Mouse (Mus musculus) erythroblast, embryonic 14.5 days (primary cell): ENCODE measurements around the gene C1qtnf9. TPM values are rescaled to one million over a fixed set of nuclear protein-coding genes. Genes with fewer than 3 reads are reported as not detected.

Experiments used
- H3K27me3 ChIP-seq: 2 replicates; pipeline ENCODE4 v1.6.1; 2012; ENCODE audit warnings: inconsistent platforms; ENCODE audit not compliant: control insufficient read depth
- H3K36me3 ChIP-seq: 2 replicates; pipeline ENCODE4 v1.6.1; 2012; ENCODE audit warnings: mild to moderate bottlenecking, inconsistent platforms; ENCODE audit not compliant: control insufficient read depth
- H3K4me1 ChIP-seq: 2 replicates; pipeline ENCODE4 v1.6.1; 2012; ENCODE audit warnings: inconsistent platforms; ENCODE audit not compliant: control insufficient read depth
- H3K4me3 ChIP-seq: replicated peaks from 2 replicates; pipeline ENCODE3; 2012; ENCODE audit warnings: moderate library complexity, mild to moderate bottlenecking, inconsistent platforms
- H3K9me3 ChIP-seq: 2 replicates; pipeline ENCODE4 v1.6.1; 2012; ENCODE audit warnings: low read length, inconsistent platforms, mixed read lengths; ENCODE audit not compliant: control insufficient read depth
- GATA1 ChIP-seq: IDR thresholded peaks from 2 replicates; pipeline ENCODE4 v1.6.1; 2012; ENCODE audit warnings: low read length, inconsistent platforms, mixed read lengths
- TAL1 ChIP-seq: IDR thresholded peaks from 3 replicates; pipeline ENCODE4 v1.6.1; 2012; ENCODE audit warnings: low read length, inconsistent platforms, mixed read lengths
- polyA plus RNA-seq: library from polyadenylated mRNA; stranded (reverse); fragments of >175 nt; gene quantifications from 2 replicates; pipeline ENCODE4 v1.2.3, GENCODE M21; 2012

C1qtnf9 gene
- polyA plus RNA-seq, 1 experiment, result 0.14 TPM

DNA sequence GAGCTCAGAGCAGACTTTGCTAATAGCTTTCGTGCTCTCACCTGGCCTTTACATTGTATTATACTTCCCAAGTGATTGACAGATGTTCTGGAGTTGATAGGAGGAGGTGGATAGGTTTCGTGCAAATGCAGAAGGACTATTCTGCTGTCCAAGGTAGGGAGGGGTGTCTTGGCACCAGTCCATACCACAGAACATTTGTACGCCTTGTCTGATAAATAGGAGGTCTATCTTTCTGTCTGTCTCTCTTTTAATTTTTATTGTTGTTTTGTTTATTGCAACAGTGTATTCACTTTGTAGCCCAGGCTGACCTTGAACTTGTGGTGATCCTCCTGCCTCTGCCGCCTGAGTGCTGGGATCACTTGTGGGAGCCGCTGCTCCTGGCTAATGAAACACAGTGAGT, 29.7 kb downstream of the C1qtnf9 start:
- TF ChIP-seq GATA1 (no peak), TAL1 (no peak)
- H3K36me3 ChIP-seq, result peaks cover 31% of the 10 kb centered on the region
- no peaks in the 10 kb centered on the region for H3K9me3 ChIP-seq

DNA sequence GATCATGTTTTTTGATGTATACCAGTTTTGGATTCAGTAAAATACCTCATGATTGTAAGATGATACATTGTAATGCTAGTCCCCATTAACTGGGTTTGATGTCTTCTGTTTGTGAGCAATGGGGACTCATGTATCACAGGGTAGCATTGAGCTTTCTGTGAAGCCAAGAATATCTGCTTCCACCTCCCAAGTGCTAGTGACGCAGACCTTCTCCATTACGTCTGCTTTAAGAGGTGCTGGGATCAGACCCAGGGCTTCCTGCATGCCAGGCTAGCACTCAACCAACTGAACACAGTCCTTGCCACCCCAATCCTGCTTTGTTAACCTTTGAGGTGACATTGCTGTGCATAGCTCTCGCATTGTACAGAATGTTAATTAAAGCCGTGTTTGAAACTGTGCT, 30.8 kb downstream of the C1qtnf9 start:
- H3K9me3 ChIP-seq, result no peaks in the 10 kb centered on the region

More for the DNA sequence above, 29.7 kb downstream of the C1qtnf9 start:
- no peaks in the 10 kb centered on the region for H3K4me1 ChIP-seq
- H3K27me3 ChIP-seq, result no peaks in the 10 kb centered on the region
- no peak overlapping the region for H3K4me3 ChIP-seq

GRCm38 (mm10) chr14:60799762-60800728, 32.1 kb downstream of the C1qtnf9 start:
- TF ChIP-seq GATA1, result no peak
- no peak for TF ChIP-seq TAL1
- peaks cover 44% of the 10 kb centered on the region for H3K36me3 ChIP-seq

More for the DNA sequence above, 30.8 kb downstream of the C1qtnf9 start:
- Histone ChIP-seq H3K27me3 (no peaks in the 10 kb centered on the region), H3K36me3 (peaks cover 36% of the 10 kb centered on the region), H3K4me1 (no peaks in the 10 kb centered on the region), H3K4me3 (no peak overlapping the region)
- TF ChIP-seq TAL1 (no peak), GATA1 (no peak)

GRCm38 (mm10) chr14:60802026-60802425, 34.1 kb downstream of the C1qtnf9 start:
- Histone ChIP-seq H3K9me3 (no peaks in the 10 kb centered on the region), H3K4me1 (no peaks in the 10 kb centered on the region)

More at GRCm38 (mm10) chr14:60799762-60800728, 32.1 kb downstream of the C1qtnf9 start:
- H3K4me3 ChIP-seq, result no peak overlapping the region
- H3K4me1 ChIP-seq, result no peaks in the 10 kb centered on the region
- no peaks in the 10 kb centered on the region for H3K27me3 ChIP-seq
- H3K9me3 ChIP-seq, result no peaks in the 10 kb centered on the region

DNA sequence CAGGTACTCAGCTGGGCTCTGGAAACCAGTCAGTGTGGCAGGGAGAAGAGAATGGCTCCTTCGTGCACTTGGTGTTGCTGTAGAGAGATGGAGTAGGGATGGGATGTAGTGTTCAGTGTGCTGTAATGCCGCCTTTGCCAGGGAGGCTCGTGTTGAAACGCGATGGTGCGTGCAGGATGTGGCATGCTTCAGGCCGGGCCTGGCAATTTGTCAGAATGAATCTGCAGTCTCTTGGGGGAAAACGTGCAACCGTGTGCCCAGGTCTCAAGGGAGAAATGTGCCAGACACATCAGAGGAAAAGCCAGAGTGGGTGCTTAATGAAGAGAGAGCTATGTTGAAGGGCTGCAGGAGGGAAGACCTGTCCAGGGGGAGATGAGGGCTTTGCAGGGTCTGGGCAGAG, 37.0 kb downstream of the C1qtnf9 start:
- Histone ChIP-seq H3K9me3 (no peaks in the 10 kb centered on the region), H3K4me1 (no peaks in the 10 kb centered on the region), H3K36me3 (peaks cover 28% of the 10 kb centered on the region), H3K27me3 (no peaks in the 10 kb centered on the region), H3K4me3 (no peak overlapping the region)
- no peak for TF ChIP-seq GATA1
- no peak for TF ChIP-seq TAL1

More at GRCm38 (mm10) chr14:60802026-60802425, 34.1 kb downstream of the C1qtnf9 start:
- Histone ChIP-seq H3K36me3 (peaks cover 42% of the 10 kb centered on the region), H3K4me3 (no peak overlapping the region), H3K27me3 (no peaks in the 10 kb centered on the region)
- TF ChIP-seq GATA1 (no peak), TAL1 (no peak)

- no peak for TF ChIP-seq TAL1
- no peak for TF ChIP-seq GATA1
- H3K4me1 ChIP-seq, result no peaks in the 10 kb centered on the region
- H3K4me3 ChIP-seq, result no peak overlapping the region
- no peaks in the 10 kb centered on the region for H3K9me3 ChIP-seq
- no peaks in the 10 kb centered on the region for H3K27me3 ChIP-seq
- H3K36me3 ChIP-seq, result peaks cover 27% of the 10 kb centered on the region
These were observed 37.9 kb downstream of the C1qtnf9 start for GRCm38 (mm10) chr14:60805871-60806270.

GRCm38 (mm10) chr14:60806891-60807344, 39.0 kb downstream of the C1qtnf9 start:
- Histone ChIP-seq H3K9me3 (no peaks in the 10 kb centered on the region), H3K4me3 (no peak overlapping the region), H3K27me3 (no peaks in the 10 kb centered on the region), H3K36me3 (peaks cover 27% of the 10 kb centered on the region), H3K4me1 (no peaks in the 10 kb centered on the region)
- TF ChIP-seq TAL1 (no peak), GATA1 (no peak)

GRCm38 (mm10) chr14:60809881-60810280, 41.9 kb downstream of the C1qtnf9 start:
- TF ChIP-seq GATA1 (no peak), TAL1 (no peak)
- H3K9me3 ChIP-seq, result no peaks in the 10 kb centered on the region
- H3K27me3 ChIP-seq, result no peaks in the 10 kb centered on the region
- peaks cover 16% of the 10 kb centered on the region for H3K36me3 ChIP-seq
- no peak overlapping the region for H3K4me3 ChIP-seq
- no peaks in the 10 kb centered on the region for H3K4me1 ChIP-seq

GRCm38 (mm10) chr14:60811547-60811946, 43.6 kb downstream of the C1qtnf9 start:
- Histone ChIP-seq H3K4me3 (no peak overlapping the region), H3K4me1 (no peaks in the 10 kb centered on the region), H3K9me3 (no peaks in the 10 kb centered on the region), H3K27me3 (no peaks in the 10 kb centered on the region), H3K36me3 (peaks cover 17% of the 10 kb centered on the region)
- TF ChIP-seq GATA1, result no peak
- no peak for TF ChIP-seq TAL1
